Mouse (Mus musculus) heart, embryonic 12.5 days (tissue): ENCODE measurements around the gene C2cd4d. TPM values are rescaled to one million over a fixed set of nuclear protein-coding genes. Genes with fewer than 3 reads are reported as not detected.

Source experiments
- polyA plus RNA-seq: library from polyadenylated mRNA; unstranded; fragments of >200 nt; fragmentation: Nextera tagmentation; extraction: Ambion mirVana; gene quantifications from 2 replicates; pipeline ENCODE4 v1.2.1, GENCODE M21; 2016

The C2cd4d gene
- polyA plus RNA-seq, 1 experiment from 2014 or later, result 0.66 TPM

Other genes with a start within 250 kb of the C2cd4d start
- not detected in 2 replicates for gene Gm10696, start 184.2 kb upstream of the C2cd4d start, polyA plus RNA-seq
- gene Gm5286, start 165.7 kb upstream of the C2cd4d start, polyA plus RNA-seq, result not detected in 2 replicates
- gene Gm4778, start 98.4 kb upstream of the C2cd4d start, polyA plus RNA-seq, result not detected in 2 replicates
- gene Them4, start 52.3 kb upstream of the C2cd4d start, polyA plus RNA-seq, result 11.0 and 11.5 TPM in 2 replicates
- not detected in 2 replicates for gene Them5, start 20.3 kb upstream of the C2cd4d start, polyA plus RNA-seq
- 0.92 and 1.5 TPM in 2 replicates for gene Rorc, start 10.4 kb downstream of the C2cd4d start, polyA plus RNA-seq
- gene Lingo4, start 36.1 kb downstream of the C2cd4d start, polyA plus RNA-seq, result not detected in 2 replicates
- 8.5 and 9.7 TPM in 2 replicates for gene Tdrkh, start 50.8 kb downstream of the C2cd4d start, polyA plus RNA-seq
- gene Mrpl9, start 80.9 kb downstream of the C2cd4d start, polyA plus RNA-seq, result 57.4 and 62.0 TPM in 2 replicates
- 0.57 TPM in 1 of 2 replicates, not detected in the other for gene Oaz3, start 81.5 kb downstream of the C2cd4d start, polyA plus RNA-seq
- gene Celf3, start 115.9 kb downstream of the C2cd4d start, polyA plus RNA-seq, result 1.1 and 1.7 TPM in 2 replicates
- 5.3 and 5.7 TPM in 2 replicates for gene Riiad1, start 117.9 kb downstream of the C2cd4d start, polyA plus RNA-seq
- 40.3 and 41.4 TPM in 2 replicates for gene Snx27, start 220.3 kb downstream of the C2cd4d start, polyA plus RNA-seq